Mouse (Mus musculus) CD8-positive naive resting alpha-beta T cell, adult 2 months (primary cell): ENCODE data around the gene Cyp1a2.
"Not testable (repeated sequence)": the region's sequence is repeated elsewhere in the genome, so short reads cannot be mapped to it uniquely, and the experiment has no call there.

Experiments
- DNase-seq, 2 experiments: peaks; one replicate each; pipeline ENCODE4 v3.0.0; 2022; ENCODE audit warnings: low read depth in 2 of 2, low spot score in 2 of 2

The Cyp1a2 gene

GRCm38 (mm10) chr9:57683520-57683919 is at the start of gene Cyp1a2:
Gene Cyp1a2 (minus strand): TSS chr9:57683703.
- DNase-seq, result no peak

- no peak for DNase-seq
Measured at GRCm38 (mm10) chr9:57728312-57728711, 44.8 kb upstream of the Cyp1a2 start.

DNA sequence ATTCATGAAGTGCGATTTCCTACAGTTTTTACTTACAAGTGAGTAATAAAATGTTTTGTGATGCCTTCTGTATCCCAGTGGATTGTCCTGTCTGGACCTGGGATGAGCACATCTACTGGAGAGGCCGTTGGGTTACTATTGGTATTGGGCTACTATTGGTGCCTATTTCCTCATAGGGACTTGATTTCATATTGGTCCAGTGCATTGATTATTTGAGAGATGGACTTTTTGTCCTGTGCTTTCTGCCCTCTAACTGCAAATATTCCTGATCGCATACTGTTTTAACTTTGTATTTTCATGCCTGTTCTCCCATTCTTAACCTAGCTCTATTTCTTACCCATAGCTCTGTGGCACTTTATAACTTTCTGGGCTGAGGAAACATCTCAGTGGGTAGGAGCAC is 41.2 kb upstream of the Cyp1a2 start:
- DNase-seq, result no peak

DNA sequence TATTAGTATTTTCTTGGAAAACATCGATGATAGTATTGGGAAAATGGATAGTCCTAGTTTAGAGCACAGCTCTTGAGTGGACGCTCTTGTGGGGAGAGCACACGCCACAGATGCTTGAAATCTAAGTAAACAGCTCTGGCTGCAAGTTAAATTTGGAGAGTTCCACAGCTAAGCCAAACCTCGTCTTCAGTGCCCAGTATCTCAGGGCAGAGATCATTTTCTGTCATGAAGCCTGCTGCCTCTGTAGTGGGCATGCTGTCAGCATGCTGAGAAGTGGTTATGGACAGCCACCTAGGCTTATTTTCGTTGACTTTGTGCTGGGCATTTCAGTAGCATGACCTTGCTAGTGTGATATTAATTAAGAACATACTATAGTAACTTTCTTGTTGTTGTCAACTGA is 40.3 kb upstream of the Cyp1a2 start:
- no peak for DNase-seq

- DNase-seq, result no peak
Measured at GRCm38 (mm10) chr9:57723315-57723715, 39.8 kb upstream of the Cyp1a2 start.

- DNase-seq, result no peak
Measured at GRCm38 (mm10) chr9:57722371-57722770, 38.9 kb upstream of the Cyp1a2 start.

- DNase-seq, result no peak
Measured at GRCm38 (mm10) chr9:57720736-57721135, 37.2 kb upstream of the Cyp1a2 start.

DNA sequence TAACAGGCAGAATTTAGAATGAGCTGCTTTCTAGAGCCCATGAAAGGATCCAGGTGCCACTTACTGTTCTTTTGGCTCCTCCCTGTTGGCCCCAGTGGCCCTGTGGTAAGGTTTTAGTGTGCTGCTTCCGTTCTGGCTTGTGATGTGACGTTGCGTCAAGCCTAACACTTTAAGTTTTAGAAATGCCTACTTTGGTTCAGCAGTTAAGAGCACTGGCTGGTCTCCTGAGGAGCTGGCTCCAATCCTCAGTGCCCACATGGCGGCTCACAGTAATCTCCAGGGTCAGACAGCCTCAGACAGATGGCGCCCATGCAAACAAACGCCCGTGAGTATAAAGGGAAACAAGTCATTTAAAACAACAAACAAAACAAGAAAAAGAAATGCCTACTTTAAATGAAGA is 34.9 kb upstream of the Cyp1a2 start:
- DNase-seq, result no peak

- DNase-seq, result peak in 1 of 2 experiments; percentile 6
Measured at GRCm38 (mm10) chr9:57712194-57712593, 28.7 kb upstream of the Cyp1a2 start.

- not testable (repeated sequence) for DNase-seq
Measured at GRCm38 (mm10) chr9:57710214-57710613, 26.7 kb upstream of the Cyp1a2 start.

GRCm38 (mm10) chr9:57708720-57709274 is 25.3 kb upstream of the Cyp1a2 start:
- no peak for DNase-seq

GRCm38 (mm10) chr9:57708068-57708719 is 24.7 kb upstream of the Cyp1a2 start, which contains the start of gene Edc3:
Gene Edc3 (plus strand): TSS chr9:57708540.
- DNase-seq, result peak; percentile 78 to 90

DNA sequence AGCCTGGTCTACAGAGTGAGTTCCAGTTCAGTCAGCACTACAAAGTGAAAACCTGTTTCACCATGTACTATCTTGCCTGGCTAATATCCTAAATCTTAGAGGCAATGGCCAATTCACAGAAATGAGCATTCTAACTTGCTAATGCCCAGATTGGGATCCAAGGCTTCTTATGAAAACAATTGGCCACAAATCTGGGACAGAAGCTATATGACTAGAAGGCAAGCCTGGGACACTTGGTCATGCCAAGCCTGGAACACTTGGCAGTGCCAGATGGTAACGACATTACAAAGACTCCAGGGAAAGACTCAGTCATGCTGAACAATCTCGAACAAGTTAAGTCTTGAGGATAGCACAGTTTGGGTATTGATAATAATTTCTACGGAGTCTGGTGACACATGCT is 23.0 kb upstream of the Cyp1a2 start:
- no peak for DNase-seq

DNA sequence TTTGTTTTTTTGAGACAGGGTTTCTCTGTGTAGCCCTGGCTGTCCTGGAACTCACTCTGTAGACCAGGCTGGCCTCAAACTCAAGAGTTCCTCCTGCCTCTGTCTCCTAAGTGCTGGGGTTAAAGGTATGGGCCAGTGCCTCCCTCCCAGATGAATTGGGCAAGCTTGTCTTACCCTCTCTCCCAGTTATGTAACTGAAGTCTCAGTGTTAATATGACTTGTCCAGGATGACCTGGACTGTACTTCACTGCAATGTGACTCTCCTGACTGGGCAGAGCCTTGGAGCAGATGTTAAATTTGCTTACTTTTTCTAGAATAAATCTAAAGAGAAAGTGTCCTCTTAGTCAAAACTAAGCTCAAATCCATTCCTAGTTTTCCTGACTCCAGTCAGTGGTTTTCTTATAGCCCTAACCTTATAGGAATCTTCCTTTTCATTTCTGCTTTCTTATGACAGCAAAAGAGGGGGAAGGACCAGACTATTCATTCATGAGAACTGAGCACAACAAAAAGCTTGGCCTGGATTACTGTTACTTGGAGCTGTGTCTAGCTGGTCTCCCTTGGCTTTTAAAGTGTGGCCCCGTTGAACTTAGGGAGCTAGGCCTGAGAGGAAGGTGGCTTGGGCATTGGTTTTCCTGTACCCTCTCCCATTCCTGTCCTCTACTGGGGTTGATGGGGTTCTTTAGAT is 15.1 kb upstream of the Cyp1a2 start:
- no peak for DNase-seq

- DNase-seq, result no peak
Measured at GRCm38 (mm10) chr9:57697380-57697779, 13.9 kb upstream of the Cyp1a2 start.

DNA sequence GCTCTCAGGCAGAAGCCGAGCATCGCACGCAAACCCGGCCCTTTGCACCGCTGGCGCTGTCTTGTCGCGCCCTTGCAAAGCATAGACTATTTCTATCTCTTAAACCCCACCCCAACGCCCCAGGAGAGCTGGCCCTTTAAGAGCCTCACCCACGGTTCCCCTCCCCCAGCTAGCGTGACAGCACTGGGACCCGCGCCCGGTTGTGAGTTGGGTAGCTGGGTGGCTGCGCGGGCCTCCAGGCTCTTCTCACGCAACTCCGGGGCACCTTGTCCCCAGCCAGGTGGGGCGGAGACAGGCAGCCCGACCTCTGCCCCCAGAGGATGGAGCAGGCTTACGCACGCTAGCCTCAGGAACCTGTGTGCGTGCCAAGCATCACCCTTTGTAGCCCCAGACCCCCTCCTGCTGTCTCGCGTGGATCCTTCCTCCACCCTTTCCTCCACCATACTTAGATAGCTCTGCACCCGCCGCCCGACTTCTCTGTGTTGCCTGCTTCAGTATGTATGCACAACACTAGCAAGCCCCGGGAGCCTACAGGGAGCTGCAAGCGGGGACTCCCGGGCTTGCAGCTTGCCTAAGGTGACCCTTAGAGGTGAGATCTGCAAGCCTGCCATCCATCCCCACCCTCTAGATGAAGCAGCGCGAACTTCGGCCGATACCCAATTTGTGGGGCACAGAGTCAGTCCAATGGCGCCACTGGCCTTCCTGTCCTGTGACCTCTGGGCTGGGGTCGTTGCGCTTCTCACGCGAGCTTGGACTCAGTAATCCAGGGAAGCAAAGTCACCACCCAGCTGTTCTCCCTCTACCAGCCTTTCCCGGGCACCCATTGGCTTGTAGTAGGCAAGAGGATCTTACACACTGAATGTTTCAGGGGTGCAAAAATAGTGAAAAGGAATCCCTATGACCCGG is 13.1 kb upstream of the Cyp1a2 start:
- DNase-seq, result peak; percentile 2 to 6

DNA sequence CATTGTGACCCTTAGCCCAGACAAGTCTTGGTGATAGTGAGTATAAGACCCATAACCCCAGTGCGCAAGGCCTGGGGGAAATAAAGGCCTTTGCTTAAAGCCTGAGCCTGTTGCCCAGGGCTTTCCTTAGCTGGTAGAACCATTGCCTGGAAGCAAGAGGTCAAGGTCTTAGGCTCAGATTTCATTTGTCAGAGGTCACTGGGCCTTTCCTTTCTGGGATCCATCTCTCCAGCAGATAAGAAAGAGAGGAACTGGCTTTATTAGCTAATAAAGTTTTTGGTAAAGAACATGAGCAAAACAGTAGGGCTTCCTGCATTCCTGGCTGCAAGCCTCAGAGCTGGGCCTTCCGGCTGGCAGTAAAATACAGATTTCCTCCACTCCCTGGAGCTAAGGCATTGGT is 10.6 kb upstream of the Cyp1a2 start:
- no peak for DNase-seq

GRCm38 (mm10) chr9:57688606-57689005 is 5.1 kb upstream of the Cyp1a2 start:
- no peak for DNase-seq

GRCm38 (mm10) chr9:57688158-57688557 is 4.7 kb upstream of the Cyp1a2 start:
- DNase-seq, result peak in 1 of 2 experiments; percentile 8

DNA sequence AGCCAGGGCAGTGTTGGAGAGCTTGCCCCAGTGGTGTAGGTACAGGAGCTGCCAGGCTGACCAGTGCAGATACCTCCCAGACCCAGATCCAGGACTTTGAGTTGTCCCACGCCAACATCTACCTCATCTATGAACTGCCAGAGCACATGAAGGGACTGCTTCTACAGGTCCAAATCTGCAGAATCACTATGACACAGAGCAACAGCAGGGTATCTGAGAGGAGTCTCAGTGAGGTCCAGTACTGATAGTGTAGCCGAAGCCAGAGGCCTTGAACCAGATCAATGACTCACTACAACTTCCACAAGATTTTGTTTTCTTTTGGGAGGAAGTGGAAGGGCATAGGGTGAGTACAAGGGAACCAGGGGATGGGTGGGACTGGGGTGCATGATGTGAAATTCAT is 4.2 kb upstream of the Cyp1a2 start, which contains the start of gene Cyp1a1:
Gene Cyp1a1, plus strand, starts transcription at position 178 of the 400 bp plus-strand sequence.
- DNase-seq, result no peak

DNA sequence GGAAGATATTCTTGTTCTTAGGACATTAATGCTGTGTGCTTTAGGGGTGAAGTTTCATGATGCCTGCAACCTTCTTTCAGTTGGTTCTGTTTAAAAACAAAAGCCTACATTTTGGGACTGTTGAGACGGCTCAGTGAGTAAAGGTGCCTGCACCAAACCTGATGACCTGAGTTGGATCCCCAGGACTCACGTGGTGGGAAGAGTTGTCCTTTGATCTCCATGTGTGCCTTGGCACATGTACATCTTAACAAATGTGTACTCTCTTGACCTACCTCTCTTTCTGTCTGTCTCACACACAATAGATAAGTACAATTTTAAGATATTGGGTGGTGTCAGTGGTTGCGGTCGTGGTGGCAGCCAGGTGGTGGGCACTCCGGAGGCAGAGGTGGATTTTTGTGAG is 2.5 kb upstream of the Cyp1a2 start:
- DNase-seq, result no peak
